Mouse (Mus musculus) myocyte (in vitro differentiated cells): Measurements from ENCODE around the gene Eml2.

Experiments
- CEBPB ChIP-seq: IDR thresholded peaks from 2 replicates; pipeline ENCODE4 v1.6.1; 2011; ENCODE audit warnings: mild to moderate bottlenecking, moderate library complexity; ENCODE audit not compliant: poor library complexity, insufficient read depth, severe bottlenecking
- E2F4 ChIP-seq: IDR thresholded peaks from one replicate; pipeline ENCODE4 v1.6.1; 2011; ENCODE audit warnings: mild to moderate bottlenecking, control low read depth, moderate library complexity; ENCODE audit not compliant: insufficient read depth
- MAX ChIP-seq: IDR thresholded peaks from one replicate; pipeline ENCODE4 v1.6.1; 2011; ENCODE audit warnings: low read depth, mild to moderate bottlenecking, control low read depth
- MYOD1 ChIP-seq, 3 experiments: IDR thresholded peaks; one replicate each; pipeline ENCODE4 v1.6.1; 2011; ENCODE audit warnings: control low read depth in 2 of 3, low read depth in 2 of 3, mild to moderate bottlenecking in 2 of 3, moderate library complexity in 1 of 3; ENCODE audit not compliant: insufficient read length in 2 of 3, control insufficient read depth in 1 of 3
- MYOG ChIP-seq, 3 experiments: IDR thresholded peaks; one replicate each; pipeline ENCODE4 v1.6.1; 2011; ENCODE audit warnings: control low read depth in 2 of 3, low read depth in 2 of 3, mild to moderate bottlenecking in 2 of 3; ENCODE audit not compliant: insufficient read length in 2 of 3, control insufficient read depth in 1 of 3, insufficient read depth in 1 of 3
- POLR2A ChIP-seq: IDR thresholded peaks from one replicate; pipeline ENCODE4 v1.6.1; 2011; ENCODE audit warnings: low read depth, mild to moderate bottlenecking, control low read depth, moderate library complexity; ENCODE audit not compliant: insufficient read length
- POLR2AphosphoS2 ChIP-seq: IDR thresholded peaks from one replicate; pipeline ENCODE4 v1.6.1; 2011; ENCODE audit warnings: low read depth, control low read depth; ENCODE audit not compliant: insufficient read length
- REST ChIP-seq: IDR thresholded peaks from one replicate; pipeline ENCODE4 v1.6.1; 2011; ENCODE audit warnings: mild to moderate bottlenecking, control low read depth, moderate library complexity; ENCODE audit not compliant: insufficient read depth, insufficient read length
- SRF ChIP-seq: IDR thresholded peaks from one replicate; pipeline ENCODE4 v1.6.1; 2011; ENCODE audit warnings: low read depth; ENCODE audit not compliant: control insufficient read depth, insufficient read length
- TCF12 ChIP-seq: IDR thresholded peaks from one replicate; pipeline ENCODE4 v1.6.1; 2011; ENCODE audit warnings: mild to moderate bottlenecking, control low read depth; ENCODE audit not compliant: poor library complexity, insufficient read depth, severe bottlenecking
- TCF3 ChIP-seq: IDR thresholded peaks from one replicate; pipeline ENCODE4 v1.6.1; 2011; ENCODE audit warnings: low read depth, control low read depth; ENCODE audit not compliant: insufficient read length
- USF1 ChIP-seq: IDR thresholded peaks from one replicate; pipeline ENCODE4 v1.6.1; 2011; ENCODE audit warnings: low read depth, mild to moderate bottlenecking, control low read depth, moderate library complexity

- no peak for TF ChIP-seq MAX
- TF ChIP-seq POLR2A = no peak
- no peak for TF ChIP-seq MYOG (IDR thresholded peaks at IDR 0.05; ENCODE audit: control insufficient read depth in 1 of 3, insufficient read depth in 1 of 3, insufficient read length in 2 of 3, low read depth in 2 of 3)
- no peak for TF ChIP-seq USF1
- no peak for TF ChIP-seq E2F4
- no peak for TF ChIP-seq POLR2AphosphoS2
- TF ChIP-seq TCF12 = no peak
- TF ChIP-seq TCF3 = no peak
- TF ChIP-seq MYOD1 (IDR thresholded peaks at IDR 0.05; ENCODE audit: control insufficient read depth in 1 of 3, insufficient read length in 2 of 3, low read depth in 2 of 3) = no peak
- no peak for TF ChIP-seq SRF
- no peak for TF ChIP-seq CEBPB
- TF ChIP-seq REST = no peak
These were observed 40.1 kb upstream of the Eml2 start for GRCm38 (mm10) chr7:19136168-19136567.
